Mouse (Mus musculus) intestine, embryonic 16.5 days (tissue): ENCODE measurements at regions not wholly inside any gene's neighbourhood (a gene's known extent, or its start where the extent isn't known, plus 50 kb on each side); places are given as distances from the start of the nearest gene placed in this dataset.

Experiments used
- ATAC-seq: fragments of 200-750 bp; cut with Nextera tagmentation; 2 replicates; pipeline ENCODE4 v1.8.0; 2017; ENCODE audit warnings: moderate TSS enrichment, moderate library complexity
- H3K27ac ChIP-seq: fragments of 300-500 bp; sonication (generic); 2 replicates; pipeline ENCODE4 v1.5.1; 2014; ENCODE audit warnings: mild to moderate bottlenecking, low read length
- H3K27me3 ChIP-seq: fragments of 300-500 bp; sonication (generic); replicated peaks from 2 replicates; pipeline ENCODE4 v1.6.1; 2014; ENCODE audit warnings: low read length, control low read depth, mixed read lengths; ENCODE audit not compliant: control insufficient read depth, insufficient read depth
- H3K36me3 ChIP-seq: fragments of 300-500 bp; sonication (generic); 2 replicates; pipeline ENCODE4 v1.6.1; 2014; ENCODE audit warnings: low read length, control low read depth; ENCODE audit not compliant: control insufficient read depth, insufficient read depth
- H3K4me1 ChIP-seq: fragments of 300-500 bp; sonication (generic); 2 replicates; pipeline ENCODE4 v1.6.1; 2014; ENCODE audit warnings: low read length, control low read depth, mixed read lengths; ENCODE audit not compliant: control insufficient read depth, insufficient read depth
- H3K4me2 ChIP-seq: fragments of 300-500 bp; sonication (generic); 2 replicates; pipeline ENCODE4 v1.6.1; 2014; ENCODE audit warnings: low read depth, low read length, control low read depth
- H3K4me3 ChIP-seq: fragments of 300-500 bp; sonication (generic); 2 replicates; pipeline ENCODE4 v1.5.1; 2014; ENCODE audit warnings: mild to moderate bottlenecking, low read length
- H3K9ac ChIP-seq: fragments of 300-500 bp; sonication (generic); 2 replicates; pipeline ENCODE4 v1.6.1; 2014; ENCODE audit warnings: low read depth, low read length
- H3K9me3 ChIP-seq: fragments of 300-500 bp; sonication (generic); 2 replicates; pipeline ENCODE4 v1.6.1; 2016; ENCODE audit warnings: low read length, control low read depth; ENCODE audit not compliant: control insufficient read depth
- WGBS: fragments of 180-500 bp; shearing (Covaris S2); extraction: QIAGEN DNeasy Blood & Tissue Kit; methylation state at CpG from one replicate; pipeline ENCODE4 v1.1.7; 2014; 5-methylcytosine and 5-hydroxymethylcytosine counted together

GRCm38 (mm10) chr12:51190754-51191153 is 157.1 kb upstream of the G2e3 start:
- Histone ChIP-seq H3K4me1 (no peaks in the 10 kb centered on the region), H3K27me3 (no peaks in the 10 kb centered on the region), H3K36me3 (no peaks in the 10 kb centered on the region), H3K4me3 (no peak overlapping the region), H3K4me2 (no peak overlapping the region), H3K9ac (no peak overlapping the region), H3K27ac (no peak overlapping the region), H3K9me3 (no peaks in the 10 kb centered on the region)
- WGBS: 32% methylated on average over 1 of the region's 1 CpGs
- ATAC-seq: no peak

GRCm38 (mm10) chr12:51190186-51190585 is 157.7 kb upstream of the G2e3 start:
- no peak overlapping the region for H3K4me2 ChIP-seq
- no peaks in the 10 kb centered on the region for H3K4me1 ChIP-seq
- no peak for ATAC-seq
- H3K9ac ChIP-seq: no peak overlapping the region
- no peaks in the 10 kb centered on the region for H3K36me3 ChIP-seq
- no peak overlapping the region for H3K4me3 ChIP-seq
- no peak overlapping the region for H3K27ac ChIP-seq
- no peaks in the 10 kb centered on the region for H3K9me3 ChIP-seq
- 61% methylated on average over 5 of the region's 5 CpGs for WGBS
- H3K27me3 ChIP-seq: no peaks in the 10 kb centered on the region

- no peak overlapping the region for H3K9ac ChIP-seq
- no peak overlapping the region for H3K4me2 ChIP-seq
- ATAC-seq: no peak
- H3K36me3 ChIP-seq: no peaks in the 10 kb centered on the region
- no peak overlapping the region for H3K4me3 ChIP-seq
- no peaks in the 10 kb centered on the region for H3K9me3 ChIP-seq
- no peaks in the 10 kb centered on the region for H3K27me3 ChIP-seq
- no peaks in the 10 kb centered on the region for H3K4me1 ChIP-seq
- no peak overlapping the region for H3K27ac ChIP-seq
Measured at GRCm38 (mm10) chr12:51188229-51188628, 159.6 kb upstream of the G2e3 start.

- H3K36me3 ChIP-seq: no peaks in the 10 kb centered on the region
- 72% methylated on average over 6 of the region's 6 CpGs for WGBS
- no peaks in the 10 kb centered on the region for H3K4me1 ChIP-seq
- H3K9me3 ChIP-seq: no peaks in the 10 kb centered on the region
- no peak overlapping the region for H3K4me3 ChIP-seq
- no peak overlapping the region for H3K27ac ChIP-seq
- no peak overlapping the region for H3K4me2 ChIP-seq
- H3K27me3 ChIP-seq: no peaks in the 10 kb centered on the region
- ATAC-seq: no peak
- H3K9ac ChIP-seq: no peak overlapping the region
Measured at GRCm38 (mm10) chr12:51187726-51188125, 160.1 kb upstream of the G2e3 start.

- no peak overlapping the region for H3K27ac ChIP-seq
- H3K36me3 ChIP-seq: no peaks in the 10 kb centered on the region
- H3K4me1 ChIP-seq: no peaks in the 10 kb centered on the region
- no peak overlapping the region for H3K4me3 ChIP-seq
- 84% methylated on average over 8 of the region's 8 CpGs for WGBS
- H3K4me2 ChIP-seq: no peak overlapping the region
- H3K27me3 ChIP-seq: no peaks in the 10 kb centered on the region
- ATAC-seq: no peak
- no peaks in the 10 kb centered on the region for H3K9me3 ChIP-seq
- H3K9ac ChIP-seq: no peak overlapping the region
Measured at GRCm38 (mm10) chr12:51185751-51186150, 162.1 kb upstream of the G2e3 start.

- no peak for ATAC-seq
- Histone ChIP-seq H3K4me3 (no peak overlapping the region), H3K4me1 (no peaks in the 10 kb centered on the region), H3K9ac (no peak overlapping the region), H3K36me3 (no peaks in the 10 kb centered on the region), H3K9me3 (no peaks in the 10 kb centered on the region), H3K27ac (no peak overlapping the region), H3K4me2 (no peak overlapping the region), H3K27me3 (no peaks in the 10 kb centered on the region)
- 50% methylated on average over 16 of the region's 16 CpGs for WGBS
Measured at GRCm38 (mm10) chr12:51174906-51175756, 172.7 kb upstream of the G2e3 start.

- H3K36me3 ChIP-seq: no peaks in the 10 kb centered on the region
- H3K4me3 ChIP-seq: no peak overlapping the region
- H3K4me2 ChIP-seq: no peak overlapping the region
- no peak overlapping the region for H3K27ac ChIP-seq
- WGBS: 85% methylated on average over 7 of the region's 7 CpGs
- H3K9ac ChIP-seq: no peak overlapping the region
- H3K9me3 ChIP-seq: no peaks in the 10 kb centered on the region
- ATAC-seq: no peak
- H3K4me1 ChIP-seq: no peaks in the 10 kb centered on the region
- no peaks in the 10 kb centered on the region for H3K27me3 ChIP-seq
Measured at GRCm38 (mm10) chr12:51165186-51165585, 182.7 kb upstream of the G2e3 start.

- Histone ChIP-seq H3K27me3 (no peaks in the 10 kb centered on the region), H3K4me1 (no peaks in the 10 kb centered on the region), H3K9ac (no peak overlapping the region), H3K4me3 (no peak overlapping the region), H3K36me3 (no peaks in the 10 kb centered on the region), H3K9me3 (no peaks in the 10 kb centered on the region), H3K27ac (no peak overlapping the region), H3K4me2 (no peak overlapping the region)
- no peak for ATAC-seq
- WGBS: 67% methylated on average over 1 of the region's 1 CpGs
Measured at GRCm38 (mm10) chr12:51160995-51161394, 186.9 kb upstream of the G2e3 start.

GRCm38 (mm10) chr12:51160122-51160521 is 187.7 kb upstream of the G2e3 start:
- no peaks in the 10 kb centered on the region for H3K36me3 ChIP-seq
- H3K27me3 ChIP-seq: no peaks in the 10 kb centered on the region
- no peak overlapping the region for H3K4me2 ChIP-seq
- no peak overlapping the region for H3K4me3 ChIP-seq
- H3K9ac ChIP-seq: no peak overlapping the region
- H3K4me1 ChIP-seq: no peaks in the 10 kb centered on the region
- H3K9me3 ChIP-seq: no peaks in the 10 kb centered on the region
- no peak for ATAC-seq
- WGBS: 87% methylated on average over 1 of the region's 1 CpGs
- H3K27ac ChIP-seq: no peak overlapping the region

GRCm38 (mm10) chr12:51147963-51148362 is 199.9 kb upstream of the G2e3 start:
- no peak for ATAC-seq
- WGBS: 51% methylated on average over 8 of the region's 8 CpGs
- Histone ChIP-seq H3K4me3 (no peak overlapping the region), H3K4me2 (no peak overlapping the region), H3K4me1 (no peaks in the 10 kb centered on the region), H3K36me3 (no peaks in the 10 kb centered on the region), H3K27ac (no peak overlapping the region), H3K27me3 (no peaks in the 10 kb centered on the region), H3K9ac (no peak overlapping the region), H3K9me3 (no peaks in the 10 kb centered on the region)
